Mouse (Mus musculus) kidney, embryonic 14.5 days (tissue): ENCODE measurements around the gene Cacnb4. TPM values are rescaled to one million over a fixed set of nuclear protein-coding genes. Genes with fewer than 3 reads are reported as not detected.

Source experiments
- ATAC-seq: fragments of 200-750 bp; cut with Nextera tagmentation; 2 replicates; pipeline ENCODE4 v1.8.0; 2017; ENCODE audit warnings: moderate number of reproducible peaks, mild to moderate bottlenecking, moderate TSS enrichment, moderate library complexity; ENCODE audit not compliant: low FRiP score, low TSS enrichment
- H3K27ac ChIP-seq: fragments of 300-500 bp; sonication (generic); 2 replicates; pipeline ENCODE4 v1.5.1; 2014; ENCODE audit warnings: low read depth, mild to moderate bottlenecking, low read length, moderate library complexity, mixed read lengths
- H3K27me3 ChIP-seq: fragments of 300-500 bp; sonication (generic); 2 replicates; pipeline ENCODE4 v1.6.1; 2014; ENCODE audit warnings: mild to moderate bottlenecking, low read length; ENCODE audit not compliant: control insufficient read depth, insufficient read depth
- H3K36me3 ChIP-seq: fragments of 300-500 bp; sonication (generic); 2 replicates; pipeline ENCODE4 v1.6.1; 2014; ENCODE audit warnings: low read length, mixed read lengths; ENCODE audit not compliant: control insufficient read depth, insufficient read depth
- H3K4me1 ChIP-seq: fragments of 300-500 bp; sonication (generic); 2 replicates; pipeline ENCODE4 v1.6.1; 2014; ENCODE audit warnings: low read length, mixed read lengths; ENCODE audit not compliant: control insufficient read depth, insufficient read depth
- H3K4me2 ChIP-seq: fragments of 300-500 bp; sonication (generic); replicated peaks from 2 replicates; pipeline ENCODE4 v1.6.1; 2014; ENCODE audit warnings: low read depth, mild to moderate bottlenecking, low read length
- H3K4me3 ChIP-seq: fragments of 300-500 bp; sonication (generic); 2 replicates; pipeline ENCODE4 v1.5.1; 2014; ENCODE audit warnings: mild to moderate bottlenecking, low read length
- H3K9ac ChIP-seq: fragments of 300-500 bp; sonication (generic); 2 replicates; pipeline ENCODE4 v1.6.1; 2014; ENCODE audit warnings: low read depth, mild to moderate bottlenecking, low read length, moderate library complexity
- H3K9me3 ChIP-seq: fragments of 300-500 bp; sonication (generic); 2 replicates; pipeline ENCODE4 v1.6.1; 2016; ENCODE audit warnings: low read length; ENCODE audit not compliant: control insufficient read depth
- WGBS: fragments of 180-500 bp; shearing (Covaris S2); extraction: QIAGEN DNeasy Blood & Tissue Kit; methylation state at CpG from one replicate; pipeline ENCODE4 v1.1.7; 2014; 5-methylcytosine and 5-hydroxymethylcytosine counted together
- polyA plus RNA-seq: library from polyadenylated mRNA; unstranded; fragments of >200 nt; fragmentation: Nextera tagmentation; extraction: Ambion mirVana; gene quantifications from 2 replicates; pipeline ENCODE4 v1.2.1, GENCODE M21; 2014

The Cacnb4 gene
- polyA plus RNA-seq, 1 experiment from 2014 or later: 4.3 TPM

GRCm38 (mm10) chr2:52604651-52605020 is 72.0 kb downstream of the Cacnb4 start:
- Histone ChIP-seq H3K27me3 (no peaks in the 10 kb centered on the region), H3K36me3 (no peaks in the 10 kb centered on the region), H3K27ac (no peak overlapping the region), H3K4me1 (no peaks in the 10 kb centered on the region), H3K4me2 (no peak overlapping the region), H3K4me3 (no peak overlapping the region), H3K9me3 (no peaks in the 10 kb centered on the region), H3K9ac (no peak overlapping the region)
- WGBS: 89% methylated on average over 8 of the region's 8 CpGs
- ATAC-seq: no peak

DNA sequence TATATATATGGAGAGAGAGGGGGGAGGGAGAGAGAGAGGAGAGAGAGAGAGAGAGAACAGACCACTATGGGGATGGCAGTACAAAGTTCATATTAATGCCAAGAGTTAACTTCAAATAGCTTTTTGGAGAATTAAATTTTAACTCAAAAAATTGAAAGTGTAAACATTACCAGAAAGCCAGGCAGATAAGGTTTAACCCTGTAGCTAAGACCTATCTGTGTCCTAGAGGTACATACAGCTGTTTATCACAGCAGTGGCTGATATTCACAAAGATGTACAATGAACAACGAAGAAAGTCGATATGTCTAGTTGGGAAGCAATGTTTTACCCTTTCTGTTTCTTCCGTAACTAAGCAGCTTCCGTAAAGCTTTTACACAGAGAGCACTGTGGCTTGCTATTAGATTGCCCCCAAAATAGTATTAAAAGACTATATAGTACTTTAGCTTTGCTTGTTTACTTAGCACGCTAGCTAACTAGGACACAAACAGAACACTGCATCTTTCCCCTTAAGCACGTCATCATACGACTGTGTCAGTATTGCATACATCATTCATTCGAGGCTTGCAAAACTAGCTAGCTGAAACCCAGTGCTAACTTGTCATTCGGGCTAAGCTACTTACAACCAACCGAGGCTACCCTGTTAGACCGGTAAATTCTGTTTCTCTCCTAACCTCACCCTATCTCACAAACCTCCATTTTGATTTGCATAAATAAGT is 72.5 kb downstream of the Cacnb4 start:
- Histone ChIP-seq H3K27ac (no peak overlapping the region), H3K9me3 (no peaks in the 10 kb centered on the region), H3K4me1 (no peaks in the 10 kb centered on the region), H3K36me3 (no peaks in the 10 kb centered on the region), H3K4me3 (no peak overlapping the region), H3K27me3 (no peaks in the 10 kb centered on the region), H3K9ac (no peak overlapping the region), H3K4me2 (no peak overlapping the region)
- no peak for ATAC-seq
- WGBS: 87% methylated on average over 11 of the region's 11 CpGs

- H3K36me3 ChIP-seq: no peaks in the 10 kb centered on the region
- no peaks in the 10 kb centered on the region for H3K9me3 ChIP-seq
- no peaks in the 10 kb centered on the region for H3K27me3 ChIP-seq
- H3K9ac ChIP-seq: no peak overlapping the region
- ATAC-seq: no peak
- no peak overlapping the region for H3K27ac ChIP-seq
- 76% methylated on average over 6 of the region's 6 CpGs for WGBS
- H3K4me3 ChIP-seq: no peak overlapping the region
- no peaks in the 10 kb centered on the region for H3K4me1 ChIP-seq
- no peak overlapping the region for H3K4me2 ChIP-seq
These were observed 73.2 kb downstream of the Cacnb4 start for GRCm38 (mm10) chr2:52603421-52603820.

GRCm38 (mm10) chr2:52602921-52603320 is 73.7 kb downstream of the Cacnb4 start:
- no peaks in the 10 kb centered on the region for H3K9me3 ChIP-seq
- no peaks in the 10 kb centered on the region for H3K27me3 ChIP-seq
- ATAC-seq: no peak
- H3K9ac ChIP-seq: no peak overlapping the region
- no peaks in the 10 kb centered on the region for H3K4me1 ChIP-seq
- no peak overlapping the region for H3K4me2 ChIP-seq
- no peak overlapping the region for H3K27ac ChIP-seq
- no peak overlapping the region for H3K4me3 ChIP-seq
- H3K36me3 ChIP-seq: no peaks in the 10 kb centered on the region
- WGBS: 95% methylated on average over 8 of the region's 8 CpGs

DNA sequence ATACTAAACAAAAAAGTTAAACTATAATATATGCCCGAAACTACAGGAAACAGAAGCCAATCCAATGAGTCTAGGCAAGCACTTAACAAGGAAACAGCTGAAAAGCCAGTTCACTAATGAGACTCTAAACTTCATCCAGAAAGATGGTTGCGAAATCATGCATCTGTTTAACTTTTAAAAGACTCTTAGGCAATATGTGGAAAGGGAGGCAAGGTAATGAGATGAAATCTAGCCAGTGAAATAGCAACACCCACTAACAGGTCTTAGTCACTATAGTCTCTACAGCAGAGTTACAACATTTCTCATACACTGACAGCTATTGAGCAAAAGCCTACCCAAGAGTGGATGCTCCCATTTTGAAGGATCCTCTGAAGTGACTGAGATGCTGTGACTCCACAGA is 74.4 kb downstream of the Cacnb4 start:
- Histone ChIP-seq H3K4me1 (no peaks in the 10 kb centered on the region), H3K4me3 (no peak overlapping the region), H3K36me3 (no peaks in the 10 kb centered on the region), H3K9ac (no peak overlapping the region), H3K9me3 (no peaks in the 10 kb centered on the region), H3K27me3 (no peaks in the 10 kb centered on the region), H3K27ac (no peak overlapping the region), H3K4me2 (no peak overlapping the region)
- no peak for ATAC-seq
- 85% methylated on average over 2 of the region's 2 CpGs for WGBS

GRCm38 (mm10) chr2:52597511-52597910 is 79.1 kb downstream of the Cacnb4 start:
- H3K9me3 ChIP-seq: no peaks in the 10 kb centered on the region
- no peak overlapping the region for H3K9ac ChIP-seq
- no peaks in the 10 kb centered on the region for H3K4me1 ChIP-seq
- no peak overlapping the region for H3K4me3 ChIP-seq
- no peaks in the 10 kb centered on the region for H3K36me3 ChIP-seq
- no peak overlapping the region for H3K27ac ChIP-seq
- H3K27me3 ChIP-seq: no peaks in the 10 kb centered on the region
- ATAC-seq: no peak
- no peak overlapping the region for H3K4me2 ChIP-seq

DNA sequence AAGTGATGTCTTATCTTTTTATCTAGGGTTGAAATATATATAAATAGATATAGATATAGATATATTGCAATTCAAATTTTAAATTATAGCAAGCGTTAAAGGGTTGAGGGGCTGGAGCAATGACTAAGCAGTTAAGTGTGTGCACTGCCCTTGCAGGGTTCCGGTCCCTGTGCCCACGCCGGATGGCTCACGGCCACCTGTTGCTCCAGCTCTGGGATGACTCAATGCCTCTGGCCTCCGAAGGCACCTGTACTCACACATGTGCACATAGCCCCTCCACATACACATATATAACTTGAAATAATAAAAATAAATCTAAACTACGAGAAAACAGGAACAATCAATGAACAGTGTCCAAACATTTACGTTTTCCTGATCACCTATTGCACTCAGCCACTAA is 82.8 kb downstream of the Cacnb4 start:
- ATAC-seq: no peak
- no peak overlapping the region for H3K27ac ChIP-seq
- H3K9me3 ChIP-seq: no peaks in the 10 kb centered on the region
- H3K9ac ChIP-seq: no peak overlapping the region
- H3K4me3 ChIP-seq: no peak overlapping the region
- H3K4me2 ChIP-seq: no peak overlapping the region
- H3K4me1 ChIP-seq: no peaks in the 10 kb centered on the region
- no peaks in the 10 kb centered on the region for H3K36me3 ChIP-seq
- 90% methylated on average over 8 of the region's 8 CpGs for WGBS
- H3K27me3 ChIP-seq: no peaks in the 10 kb centered on the region

DNA sequence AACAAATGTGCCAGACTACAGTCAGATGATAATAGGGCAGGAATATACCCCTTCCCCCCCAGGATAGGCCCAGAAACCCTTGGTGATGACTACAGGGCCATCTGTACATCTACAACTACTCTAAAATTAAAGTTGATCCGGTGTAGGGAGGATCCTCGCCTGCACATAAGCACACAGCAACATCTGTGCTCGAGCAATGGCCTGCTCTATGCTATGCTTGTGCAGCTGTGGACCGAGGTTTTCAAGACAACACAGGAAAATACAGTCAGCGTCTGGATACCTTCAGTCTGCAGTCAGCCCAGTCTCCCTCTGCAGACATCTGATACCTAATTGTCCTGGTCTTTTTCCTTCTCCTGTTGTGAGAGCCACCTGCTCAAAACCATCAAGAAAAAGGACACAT is 83.4 kb downstream of the Cacnb4 start:
- Histone ChIP-seq H3K36me3 (no peaks in the 10 kb centered on the region), H3K9ac (no peak overlapping the region), H3K9me3 (no peaks in the 10 kb centered on the region), H3K4me3 (no peak overlapping the region), H3K27ac (no peak overlapping the region), H3K27me3 (no peaks in the 10 kb centered on the region), H3K4me2 (no peak overlapping the region), H3K4me1 (no peaks in the 10 kb centered on the region)
- peak; percentile 48 for ATAC-seq
- 56% methylated on average over 5 of the region's 5 CpGs for WGBS

GRCm38 (mm10) chr2:52590970-52591347 is 85.7 kb downstream of the Cacnb4 start:
- no peak overlapping the region for H3K9ac ChIP-seq
- no peaks in the 10 kb centered on the region for H3K27me3 ChIP-seq
- H3K4me1 ChIP-seq: no peaks in the 10 kb centered on the region
- H3K4me2 ChIP-seq: no peak overlapping the region
- ATAC-seq: peak; percentile 48
- H3K4me3 ChIP-seq: no peak overlapping the region
- no peaks in the 10 kb centered on the region for H3K36me3 ChIP-seq
- 0% methylated on average over 5 of the region's 5 CpGs for WGBS
- H3K27ac ChIP-seq: no peak overlapping the region
- H3K9me3 ChIP-seq: no peaks in the 10 kb centered on the region
